Mouse (Mus musculus): Measurements from ENCODE around the gene Ets1.

- TF ChIP-seq CTCF (conservative IDR thresholded peaks at IDR 0.05 in 1 of 2, IDR thresholded peaks at IDR 0.05 in 1 of 2; ENCODE audit: low read depth in 2 of 2, low read length in 2 of 2) (no peak), EP300 (IDR thresholded peaks at IDR 0.05; ENCODE audit: low read length) (no peak), JUND (conservative IDR thresholded peaks at IDR 0.05; ENCODE audit: low read depth, low read length) (no peak), MEF2A (IDR thresholded peaks at IDR 0.05; ENCODE audit: borderline replicate concordance, low read depth, low read length) (no peak)
These were observed 112.5 kb downstream of the Ets1 start for GRCm38 (mm10) chr9:32748552-32748951.

All from CH12.LX (cell line).